Comparison of ENCODE assay signal across 10 mouse cellular contexts in genomic region chr16:92348941-92349340, GRCm38 (mm10). TPM values are rescaled to one million over a fixed set of nuclear protein-coding genes. Genes with fewer than 3 reads are reported as not detected.
DNase-seq lines count a peak whose midpoint lies in the region; ATAC-seq and TF ChIP-seq lines count a peak whose summit lies in the region.
"Had no signal": no experiment of that assay in that cellular context is flagged by ENCODE, and none has a peak within 500 bp of the region (broad histone marks: within the 10 kb centered on the region; RNA-seq: fewer than 3 reads in every experiment).

No protein-coding gene starts in this region.

- DNase-seq in gastrocnemius, adult 2 months = peak; percentile 39
- no peak for DNase-seq in gastrocnemius, postnatal 25 days
- DNase-seq in neural tube, embryonic 10.5 days (ENCODE audit: extremely low spot score, low spot score) = no peak
- DNase-seq in hindbrain, embryonic 10.5 days (ENCODE audit: low spot score) = no peak
- no peak for DNase-seq in kidney, postnatal 36 days

- H3K4me1 ChIP-seq in neural tube, embryonic 14.5 days (ENCODE audit: control insufficient read depth, insufficient read depth, low read length) = 0 out of 2 replicates have a peak, but pooled peaks cover 3% of the 10 kb centered on the region
- peaks cover 25% of the 10 kb centered on the region for H3K4me1 ChIP-seq in hindbrain, embryonic 10.5 days (replicated peaks)
- H3K4me1 ChIP-seq in intestine, embryonic 15.5 days (replicated peaks) = 0 out of 2 replicates have a peak, but pooled peaks cover 3% of the 10 kb centered on the region

- no peak overlapping the region for H3K27ac ChIP-seq in gastrocnemius, adult 2 months
- no peak overlapping the region for H3K27ac ChIP-seq in neural tube, embryonic 14.5 days (ENCODE audit: low read depth, low read length)
- peak overlapping the region; percentile 9; the same call in 1 of the 2 replicates for H3K27ac ChIP-seq in hindbrain, embryonic 10.5 days
- no peak overlapping the region for H3K27ac ChIP-seq in intestine, embryonic 15.5 days
- H3K27ac ChIP-seq: left cerebral cortex, adult 2 months; midbrain, embryonic 12.5 days had no signal

- peak; percentile 17; the same call in 1 of the 2 replicates for ATAC-seq in neural tube, embryonic 14.5 days (ENCODE audit: low read depth)
- ATAC-seq in intestine, embryonic 15.5 days = no peak

- WGBS in neural tube, embryonic 14.5 days = 72% methylated on average over 12 of the region's 12 CpGs
- 79% methylated on average over 12 of the region's 12 CpGs for WGBS in hindbrain, embryonic 10.5 days
- 78% methylated on average over 12 of the region's 12 CpGs for WGBS in intestine, embryonic 15.5 days

- no peak overlapping the region for H3K4me3 ChIP-seq in gastrocnemius, adult 2 months
- H3K4me3 ChIP-seq in neural tube, embryonic 14.5 days (ENCODE audit: low read depth, low read length) = no peak overlapping the region
- no peak overlapping the region for H3K4me3 ChIP-seq in hindbrain, embryonic 10.5 days
- H3K4me3 ChIP-seq in myocyte = no peak overlapping the region
- no peak overlapping the region for H3K4me3 ChIP-seq in intestine, embryonic 15.5 days (replicated peaks)
- H3K4me3 ChIP-seq: left cerebral cortex, adult 2 months; midbrain, embryonic 12.5 days had no signal

- H3K9ac ChIP-seq in neural tube, embryonic 14.5 days (replicated peaks; ENCODE audit: low read depth, low read length) = no peak overlapping the region
- no peak overlapping the region for H3K9ac ChIP-seq in intestine, embryonic 15.5 days
- H3K9ac ChIP-seq: midbrain, embryonic 12.5 days had no signal

- H3K27me3 ChIP-seq in neural tube, embryonic 14.5 days (ENCODE audit: control insufficient read depth, insufficient read depth, low read length) = no peaks in the 10 kb centered on the region
- no peaks in the 10 kb centered on the region for H3K27me3 ChIP-seq in hindbrain, embryonic 10.5 days (ENCODE audit: insufficient read depth, poor library complexity, severe bottlenecking)
- H3K27me3 ChIP-seq in myocyte (ENCODE audit: control insufficient read depth, insufficient read depth, insufficient read length) = peaks cover 7% of the 10 kb centered on the region
- H3K27me3 ChIP-seq in intestine, embryonic 15.5 days (replicated peaks) = no peaks in the 10 kb centered on the region
- H3K27me3 ChIP-seq: midbrain, embryonic 12.5 days had no signal

- intact Hi-C loops in gastrocnemius, adult 2 months (cut with DNase I) = no loop called here

- no peaks in the 10 kb centered on the region for H3K36me3 ChIP-seq in neural tube, embryonic 14.5 days (ENCODE audit: control insufficient read depth, insufficient read depth, low read length)
- H3K36me3 ChIP-seq in hindbrain, embryonic 10.5 days = no peaks in the 10 kb centered on the region
- H3K36me3 ChIP-seq in myocyte (ENCODE audit: control insufficient read depth, insufficient read depth) = no peaks in the 10 kb centered on the region
- H3K36me3 ChIP-seq in intestine, embryonic 15.5 days = no peaks in the 10 kb centered on the region
- H3K36me3 ChIP-seq: midbrain, embryonic 12.5 days had no signal

- no peak overlapping the region for H3K4me2 ChIP-seq in neural tube, embryonic 14.5 days (ENCODE audit: low read depth, low read length)
- H3K4me2 ChIP-seq in myocyte (ENCODE audit: low read depth) = peak overlapping the region; percentile 1
- H3K4me2 ChIP-seq in intestine, embryonic 15.5 days (replicated peaks) = no peak overlapping the region
- H3K4me2 ChIP-seq: midbrain, embryonic 12.5 days had no signal

- H3K9me3 ChIP-seq in neural tube, embryonic 14.5 days (ENCODE audit: control insufficient read depth, low read length) = no peaks in the 10 kb centered on the region
- no peaks in the 10 kb centered on the region for H3K9me3 ChIP-seq in hindbrain, embryonic 10.5 days
- H3K9me3 ChIP-seq in intestine, embryonic 15.5 days = no peaks in the 10 kb centered on the region
- H3K9me3 ChIP-seq: midbrain, embryonic 12.5 days had no signal

- H3ac ChIP-seq in myocyte (ENCODE audit: control insufficient read depth, insufficient read length) = no peak overlapping the region

- no peaks in the 10 kb centered on the region for H3K79me2 ChIP-seq in myocyte (ENCODE audit: control insufficient read depth, insufficient read depth)

- TF ChIP-seq CTCF in gastrocnemius, adult 2 months (IDR thresholded peaks at IDR 0.05) = no peak

- no peak for TF ChIP-seq POLR2A in myocyte (IDR thresholded peaks at IDR 0.05; ENCODE audit: insufficient read length, low read depth)

TF ChIP-seq in myocyte, 11 proteins besides CTCF, POLR2A, EP300 and RAD21:
- TF ChIP-seq TCF12 (IDR thresholded peaks at IDR 0.05; ENCODE audit: insufficient read depth, poor library complexity, severe bottlenecking) = no peak
- no peak for TF ChIP-seq CEBPB (IDR thresholded peaks at IDR 0.05; ENCODE audit: insufficient read depth, poor library complexity, severe bottlenecking)
- TF ChIP-seq MAX (IDR thresholded peaks at IDR 0.05; ENCODE audit: low read depth) = no peak
- no peak for TF ChIP-seq E2F4 (IDR thresholded peaks at IDR 0.05; ENCODE audit: insufficient read depth)
- TF ChIP-seq USF1 (IDR thresholded peaks at IDR 0.05; ENCODE audit: low read depth) = no peak
- TF ChIP-seq SRF (IDR thresholded peaks at IDR 0.05; ENCODE audit: control insufficient read depth, insufficient read length, low read depth) = no peak
- no peak for TF ChIP-seq MYOD1 (IDR thresholded peaks at IDR 0.05; ENCODE audit: control insufficient read depth in 1 of 3, insufficient read length in 2 of 3, low read depth in 2 of 3)
- TF ChIP-seq REST (IDR thresholded peaks at IDR 0.05; ENCODE audit: insufficient read depth, insufficient read length) = no peak
- no peak for TF ChIP-seq MYOG (IDR thresholded peaks at IDR 0.05; ENCODE audit: control insufficient read depth in 1 of 3, insufficient read depth in 1 of 3, insufficient read length in 2 of 3, low read depth in 2 of 3)
- no peak for TF ChIP-seq TCF3 (IDR thresholded peaks at IDR 0.05; ENCODE audit: insufficient read length, low read depth)
- TF ChIP-seq POLR2AphosphoS2 (IDR thresholded peaks at IDR 0.05; ENCODE audit: insufficient read length, low read depth) = no peak

RNA-seq across cellular contexts. Expression of gene Kcne1, which starts 10.3 kb away (rescaled TPM):
- total RNA-seq in gastrocnemius, adult 2 months (2021) = not detected
- total RNA-seq in gastrocnemius, postnatal 25 days (2021) = not detected
- polyA plus RNA-seq in neural tube, embryonic 14.5 days (2014; fragmentation: Nextera tagmentation; extraction: Ambion mirVana) = 0.32 and 0.37 TPM in 2 replicates
- polyA plus RNA-seq in hindbrain, embryonic 10.5 days (2016; fragmentation: Nextera tagmentation; extraction: Ambion mirVana) = 1.0 and 1.3 TPM in 2 replicates
- not detected for polyA plus RNA-seq in myocyte (2012; fragmentation: generic; extraction: Trizol)
- polyA plus RNA-seq in intestine, embryonic 15.5 days (2015; fragmentation: Nextera tagmentation; extraction: Ambion mirVana) = 0.25 TPM in 1 of 2 replicates, not detected in the other
- total RNA-seq: left cerebral cortex, adult 2 months had no signal
- polyA plus RNA-seq: midbrain, embryonic 12.5 days had no signal

RNA-seq across cellular contexts. Expression of gene Fam243, which starts 27.7 kb away (rescaled TPM):
- total RNA-seq in gastrocnemius, adult 2 months (2021) = not detected
- total RNA-seq in gastrocnemius, postnatal 25 days (2021) = not detected
- polyA plus RNA-seq in neural tube, embryonic 14.5 days (2014; fragmentation: Nextera tagmentation; extraction: Ambion mirVana) = not detected in 2 replicates
- not detected in 2 replicates for polyA plus RNA-seq in hindbrain, embryonic 10.5 days (2016; fragmentation: Nextera tagmentation; extraction: Ambion mirVana)
- polyA plus RNA-seq in myocyte (2012; fragmentation: generic; extraction: Trizol) = not detected
- polyA plus RNA-seq in intestine, embryonic 15.5 days (2015; fragmentation: Nextera tagmentation; extraction: Ambion mirVana) = not detected in 2 replicates
- total RNA-seq: left cerebral cortex, adult 2 months had no signal
- polyA plus RNA-seq: midbrain, embryonic 12.5 days had no signal

RNA-seq across cellular contexts. Expression of gene Smim11, which starts 47.9 kb away (rescaled TPM):
- total RNA-seq in gastrocnemius, adult 2 months (2021) = 10 to 100 TPM; 62.7 to 83.8 TPM
- 10 to 100 TPM; 59.4 to 63.3 TPM for total RNA-seq in gastrocnemius, postnatal 25 days (2021)
- polyA plus RNA-seq in neural tube, embryonic 14.5 days (2014; fragmentation: Nextera tagmentation; extraction: Ambion mirVana) = 58.0 and 62.9 TPM in 2 replicates
- polyA plus RNA-seq in hindbrain, embryonic 10.5 days (2016; fragmentation: Nextera tagmentation; extraction: Ambion mirVana) = 131 and 136 TPM in 2 replicates
- 99.4 TPM for polyA plus RNA-seq in myocyte (2012; fragmentation: generic; extraction: Trizol)
- 110 and 128 TPM in 2 replicates for polyA plus RNA-seq in intestine, embryonic 15.5 days (2015; fragmentation: Nextera tagmentation; extraction: Ambion mirVana)

RNA-seq across cellular contexts. Expression of gene Kcne2, which starts 56.8 kb away (rescaled TPM):
- total RNA-seq in gastrocnemius, adult 2 months (2021) = not detected
- total RNA-seq in gastrocnemius, postnatal 25 days (2021) = not detected
- polyA plus RNA-seq in neural tube, embryonic 14.5 days (2014; fragmentation: Nextera tagmentation; extraction: Ambion mirVana) = 0.15 and 0.24 TPM in 2 replicates
- 1.4 and 13.1 TPM in 2 replicates for polyA plus RNA-seq in hindbrain, embryonic 10.5 days (2016; fragmentation: Nextera tagmentation; extraction: Ambion mirVana)
- polyA plus RNA-seq in myocyte (2012; fragmentation: generic; extraction: Trizol) = not detected
- 0.37 TPM in 1 of 2 replicates, not detected in the other for polyA plus RNA-seq in intestine, embryonic 15.5 days (2015; fragmentation: Nextera tagmentation; extraction: Ambion mirVana)
